Mouse (Mus musculus) testis, adult 2 months (tissue): ENCODE data around the gene Prrt4.

Experiments used
- CTCF ChIP-seq: fragments of 200-500 bp; IDR thresholded peaks from 2 replicates; pipeline ENCODE4 v1.5.1; 2012; ENCODE audit warnings: low read depth, mild to moderate bottlenecking, inconsistent platforms, low read length, moderate library complexity; ENCODE audit not compliant: control insufficient read depth, insufficient read depth, insufficient replicate concordance
- POLR2A ChIP-seq: fragments of 200-500 bp; IDR thresholded peaks from 2 replicates; pipeline ENCODE4 v1.6.1; 2012; ENCODE audit warnings: low read depth, mild to moderate bottlenecking, inconsistent platforms, low read length, moderate library complexity; ENCODE audit not compliant: control insufficient read depth

GRCm38 (mm10) chr6:29160786-29161185, 18.6 kb downstream of the Prrt4 start:
- TF ChIP-seq POLR2A, result no peak
- no peak for TF ChIP-seq CTCF
